Mouse (Mus musculus): ENCODE data around the gene Ppp4r1.

Ppp4r1 gene

GRCm38 (mm10) chr17:65813763-65814162, 31.4 kb downstream of the Ppp4r1 start:
- no peak for DNase-seq

GRCm38 (mm10) chr17:65820197-65820596, 37.8 kb downstream of the Ppp4r1 start:
- no peak for DNase-seq

GRCm38 (mm10) chr17:65822423-65822822, 40.0 kb downstream of the Ppp4r1 start:
- no peak for DNase-seq

- no peak for DNase-seq
Observed at GRCm38 (mm10) chr17:65824246-65824645, 41.9 kb downstream of the Ppp4r1 start.

- DNase-seq: no peak
Observed at GRCm38 (mm10) chr17:65826257-65826656, 43.9 kb downstream of the Ppp4r1 start.

- no peak for DNase-seq
Observed at GRCm38 (mm10) chr17:65827119-65827840, 44.9 kb downstream of the Ppp4r1 start.

GRCm38 (mm10) chr17:65827904-65828303, 45.5 kb downstream of the Ppp4r1 start:
- DNase-seq: no peak

GRCm38 (mm10) chr17:65828951-65829350, 46.6 kb downstream of the Ppp4r1 start:
- no peak for DNase-seq

- DNase-seq: no peak
Observed at GRCm38 (mm10) chr17:65830216-65830863, 48.0 kb downstream of the Ppp4r1 start.

- no peak for DNase-seq
Observed at GRCm38 (mm10) chr17:65833891-65834290, 51.5 kb downstream of the Ppp4r1 start.

- DNase-seq: no peak
Observed at GRCm38 (mm10) chr17:65836746-65837145, 54.4 kb downstream of the Ppp4r1 start.

- no peak for DNase-seq
Observed at GRCm38 (mm10) chr17:65839541-65840256, 57.3 kb downstream of the Ppp4r1 start.

GRCm38 (mm10) chr17:65842669-65843381, 60.5 kb downstream of the Ppp4r1 start:
- DNase-seq: peak; percentile 31

GRCm38 (mm10) chr17:65845423-65845822, 63.0 kb downstream of the Ppp4r1 start:
- no peak for DNase-seq

GRCm38 (mm10) chr17:65847694-65848449, 65.5 kb downstream of the Ppp4r1 start:
- no peak for DNase-seq

- no peak for DNase-seq
Observed at GRCm38 (mm10) chr17:65850487-65850886, 68.1 kb downstream of the Ppp4r1 start.

GRCm38 (mm10) chr17:65851749-65852148, 69.4 kb downstream of the Ppp4r1 start:
- DNase-seq: no peak

GRCm38 (mm10) chr17:65853326-65853725, 71.0 kb downstream of the Ppp4r1 start:
- no peak for DNase-seq

GRCm38 (mm10) chr17:65854006-65854405, 71.6 kb downstream of the Ppp4r1 start:
- no peak for DNase-seq

GRCm38 (mm10) chr17:65857617-65858016, 75.2 kb downstream of the Ppp4r1 start:
- DNase-seq: no peak

GRCm38 (mm10) chr17:65862579-65862978, 80.2 kb downstream of the Ppp4r1 start:
- DNase-seq: peak; percentile 34

- DNase-seq: no peak
Observed at GRCm38 (mm10) chr17:65863830-65864229, 81.5 kb downstream of the Ppp4r1 start.

All from kidney, adult 18-20 months (tissue).